Comparison of ENCODE assay signal across 15 mouse cellular contexts in genomic region chr5:142022877-142023580, GRCm38 (mm10).
A peak's percentile ranks its signal among the peaks of the same experiment; 100 is the strongest.
DNase-seq lines count a peak whose midpoint lies in the region; ATAC-seq and TF ChIP-seq lines count a peak whose summit lies in the region.
"Had no signal": no experiment of that assay in that cellular context is flagged by ENCODE, and none has a peak within 500 bp of the region (broad histone marks: within the 10 kb centered on the region; RNA-seq: fewer than 3 reads in every experiment).

No protein-coding gene starts in this region.

- no peak overlapping the region for H3K4me3 ChIP-seq in intestine, embryonic 14.5 days (ENCODE audit: low read depth, low read length)
- H3K4me3 ChIP-seq in intestine, postnatal 0 days (ENCODE audit: low read depth, low read length): no peak overlapping the region
- no peak overlapping the region for H3K4me3 ChIP-seq in limb, embryonic 10.5 days
- H3K4me3 ChIP-seq: erythroblast, embryonic 14.5 days; limb, embryonic 12.5 days; midbrain, embryonic 12.5 days had no signal

- H3K36me3 ChIP-seq in intestine, embryonic 14.5 days (ENCODE audit: control insufficient read depth, insufficient read depth, low read length): no peaks in the 10 kb centered on the region
- H3K36me3 ChIP-seq in intestine, postnatal 0 days (ENCODE audit: control insufficient read depth, insufficient read depth): no peaks in the 10 kb centered on the region
- no peaks in the 10 kb centered on the region for H3K36me3 ChIP-seq in limb, embryonic 10.5 days
- H3K36me3 ChIP-seq: limb, embryonic 12.5 days; midbrain, embryonic 12.5 days had no signal

- 0 out of 2 replicates have a peak, but pooled peaks have one; percentile 23 for ATAC-seq in intestine, embryonic 14.5 days (replicated peaks; ENCODE audit: low FRiP score, low TSS enrichment, low read depth)
- no peak for ATAC-seq in intestine, postnatal 0 days
- ATAC-seq: intestine, embryonic 16.5 days; liver, postnatal 0 days had no signal

- peak; percentile 41 for DNase-seq in adrenal gland, postnatal 10 days
- no peak for DNase-seq in adrenal gland, adult 8-10 months
- no peak for DNase-seq in intestine, embryonic 14.5 days (ENCODE audit: low spot score)
- DNase-seq in Muller cell, postnatal 12 days (ENCODE audit: inconsistent ontology term): peak; percentile 55
- no peak for DNase-seq in limb, embryonic 10.5 days (ENCODE audit: low spot score)
- no peak for DNase-seq in right cerebral cortex, postnatal 14 days
- DNase-seq in layer of hippocampus, postnatal 36 days: no peak
- DNase-seq: cerebellum, adult 18-20 months; liver, postnatal 0 days; thymus, adult 2 months had no signal

- H3K4me2 ChIP-seq in intestine, embryonic 14.5 days (ENCODE audit: low read length): no peak overlapping the region
- no peak overlapping the region for H3K4me2 ChIP-seq in intestine, postnatal 0 days (replicated peaks; ENCODE audit: low read depth)
- H3K4me2 ChIP-seq: limb, embryonic 12.5 days; midbrain, embryonic 12.5 days had no signal

- no peak overlapping the region for H3K9ac ChIP-seq in intestine, embryonic 14.5 days (ENCODE audit: low read length)
- H3K9ac ChIP-seq in intestine, postnatal 0 days (ENCODE audit: low read depth, low read length): no peak overlapping the region
- H3K9ac ChIP-seq: limb, embryonic 12.5 days; liver, postnatal 0 days; midbrain, embryonic 12.5 days had no signal

- H3K27me3 ChIP-seq in intestine, embryonic 14.5 days (replicated peaks; ENCODE audit: control insufficient read depth, insufficient read depth, low read length): no peaks in the 10 kb centered on the region
- no peaks in the 10 kb centered on the region for H3K27me3 ChIP-seq in intestine, postnatal 0 days (replicated peaks; ENCODE audit: control insufficient read depth, insufficient read depth, low read length)
- H3K27me3 ChIP-seq in limb, embryonic 10.5 days (ENCODE audit: low read depth, poor library complexity, severe bottlenecking): no peaks in the 10 kb centered on the region
- H3K27me3 ChIP-seq: limb, embryonic 12.5 days; midbrain, embryonic 12.5 days had no signal

- peaks cover 4% of the 10 kb centered on the region; the same call in 1 of the 2 replicates for H3K4me1 ChIP-seq in intestine, embryonic 14.5 days (replicated peaks; ENCODE audit: control insufficient read depth, insufficient read depth, low read length)
- H3K4me1 ChIP-seq in intestine, postnatal 0 days (replicated peaks; ENCODE audit: control insufficient read depth, insufficient read depth, low read length): no peaks in the 10 kb centered on the region
- H3K4me1 ChIP-seq in limb, embryonic 10.5 days: peaks cover 14% of the 10 kb centered on the region
- H3K4me1 ChIP-seq: midbrain, embryonic 12.5 days had no signal

- WGBS in intestine, embryonic 14.5 days: 61% methylated on average over 4 of the region's 4 CpGs
- WGBS in intestine, postnatal 0 days: 50% methylated on average over 4 of the region's 4 CpGs
- WGBS in limb, embryonic 10.5 days: 74% methylated on average over 4 of the region's 4 CpGs

- no peaks in the 10 kb centered on the region for H3K9me3 ChIP-seq in intestine, embryonic 14.5 days (ENCODE audit: control insufficient read depth, low read length)
- no peaks in the 10 kb centered on the region for H3K9me3 ChIP-seq in intestine, postnatal 0 days (ENCODE audit: control insufficient read depth)
- H3K9me3 ChIP-seq in limb, embryonic 10.5 days (replicated peaks): no peaks in the 10 kb centered on the region
- H3K9me3 ChIP-seq: limb, embryonic 12.5 days; midbrain, embryonic 12.5 days had no signal

- TF ChIP-seq CTCF in intestine, postnatal 0 days (IDR thresholded peaks at IDR 0.05; ENCODE audit: low read depth): no peak

- no peak overlapping the region for H3K27ac ChIP-seq in intestine, embryonic 14.5 days (ENCODE audit: low read depth)
- no peak overlapping the region for H3K27ac ChIP-seq in intestine, postnatal 0 days (ENCODE audit: low read depth, low read length)
- H3K27ac ChIP-seq in limb, embryonic 10.5 days: 0 out of 2 replicates have a peak overlapping the region, but pooled peaks have one; percentile 11
- H3K27ac ChIP-seq: limb, embryonic 12.5 days; midbrain, embryonic 12.5 days had no signal

Comparison
In these comparisons a context has a peak if more than half of its experiments do, and no peak if none do; other contexts are left out.
1. DNase-seq: peak in adrenal gland, postnatal 10 days (single experiment) and Muller cell, postnatal 12 days (single experiment); none in adrenal gland, adult 8-10 months (single experiment), intestine, embryonic 14.5 days (single experiment), limb, embryonic 10.5 days (single experiment), right cerebral cortex, postnatal 14 days (single experiment) and layer of hippocampus, postnatal 36 days (0 of 2).